Mouse (Mus musculus): ENCODE measurements around the gene Lmx1a. TPM values are rescaled to one million over a fixed set of nuclear protein-coding genes. Genes with fewer than 3 reads are reported as not detected.

The Lmx1a gene
- polyA plus RNA-seq, 3 experiments from 2014 or later = 0.11 TPM; not detected in 2

DNA sequence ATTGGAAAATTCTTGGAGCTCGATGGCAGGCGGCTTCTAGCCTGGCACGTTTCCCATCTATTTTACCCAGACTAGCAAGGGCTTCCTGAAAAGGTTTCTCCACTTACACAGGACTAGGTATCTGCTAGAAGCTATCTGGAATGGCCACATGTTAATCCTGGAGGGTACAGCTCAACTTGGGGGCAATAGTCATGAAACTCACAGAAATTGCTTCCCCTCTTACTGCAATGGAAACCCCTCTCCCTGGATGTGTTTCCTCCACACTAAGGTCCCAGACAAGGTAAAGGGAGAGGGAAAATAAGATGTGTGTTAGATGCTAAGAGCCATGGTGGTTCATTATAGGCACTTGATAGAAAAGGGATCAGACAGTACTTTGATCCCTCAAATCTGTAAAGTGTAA lies 5.7 kb downstream of the Lmx1a start:
- no peak for ATAC-seq

DNA sequence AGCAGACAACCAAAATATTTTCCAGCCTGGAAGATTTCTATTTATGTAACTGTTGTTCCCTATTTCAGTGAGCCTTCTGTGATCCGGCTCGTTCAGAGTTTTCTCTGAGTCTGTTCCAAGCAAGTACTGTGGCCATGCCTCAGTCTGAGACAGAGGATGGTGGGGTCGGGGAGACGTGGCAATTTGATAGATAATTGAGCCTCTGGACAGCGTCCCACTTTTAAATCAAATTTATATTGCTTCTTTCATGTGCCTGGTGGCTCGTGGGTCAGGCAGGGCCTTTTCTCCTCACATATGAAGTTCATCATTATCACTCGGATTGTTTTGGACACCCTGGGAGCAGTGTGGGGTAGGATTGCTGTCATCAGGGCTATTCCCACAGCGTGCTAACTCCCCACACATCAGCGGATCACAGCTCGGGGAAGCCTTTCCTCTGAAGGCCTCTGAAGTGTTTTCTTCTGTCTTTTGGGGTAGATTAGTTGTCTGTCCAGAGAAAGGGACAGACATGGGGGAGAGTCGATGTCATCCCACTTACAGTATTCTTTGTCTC lies 6.9 kb downstream of the Lmx1a start:
- no peak for ATAC-seq

DNA sequence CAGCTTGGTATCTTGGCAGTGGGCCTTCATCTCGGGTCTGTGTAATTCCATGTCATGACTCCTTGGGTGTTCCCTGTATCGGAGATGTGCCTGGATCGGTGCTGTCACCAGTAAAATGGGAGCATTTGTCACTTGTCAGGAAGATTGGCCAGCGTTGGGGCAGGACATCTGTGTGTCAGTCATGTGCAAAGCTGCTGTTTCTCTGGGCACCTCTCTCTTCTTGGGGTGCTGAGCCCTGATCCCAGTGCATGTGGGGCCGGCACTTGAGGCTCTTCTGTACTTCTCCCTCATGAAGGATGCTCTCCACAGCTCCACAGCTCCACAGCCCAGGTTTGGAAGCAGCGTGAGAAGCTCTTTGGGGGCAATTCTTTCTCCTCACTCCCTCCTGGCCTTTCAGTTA lies 10.7 kb downstream of the Lmx1a start:
- ATAC-seq = no peak

DNA sequence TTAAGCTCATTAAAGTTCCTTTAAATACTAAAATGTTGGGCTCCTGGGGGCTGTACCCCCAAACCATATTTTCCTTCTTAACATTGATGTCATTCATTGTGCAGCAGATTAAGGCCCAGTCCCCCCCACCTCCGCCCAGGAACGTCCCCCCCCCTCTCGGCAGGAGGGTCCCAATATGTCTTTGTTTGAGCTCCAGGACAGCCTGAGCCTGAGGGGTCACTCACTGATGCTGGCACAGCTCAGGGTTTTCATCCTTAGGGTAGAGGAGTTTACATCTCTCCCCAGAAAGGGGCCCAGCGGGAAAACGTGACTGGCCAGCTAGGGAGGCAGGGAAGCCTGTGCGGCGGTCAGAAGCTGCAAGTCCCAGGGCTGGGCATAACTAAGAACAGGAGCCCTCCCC lies 11.2 kb downstream of the Lmx1a start:
- ATAC-seq = no peak

DNA sequence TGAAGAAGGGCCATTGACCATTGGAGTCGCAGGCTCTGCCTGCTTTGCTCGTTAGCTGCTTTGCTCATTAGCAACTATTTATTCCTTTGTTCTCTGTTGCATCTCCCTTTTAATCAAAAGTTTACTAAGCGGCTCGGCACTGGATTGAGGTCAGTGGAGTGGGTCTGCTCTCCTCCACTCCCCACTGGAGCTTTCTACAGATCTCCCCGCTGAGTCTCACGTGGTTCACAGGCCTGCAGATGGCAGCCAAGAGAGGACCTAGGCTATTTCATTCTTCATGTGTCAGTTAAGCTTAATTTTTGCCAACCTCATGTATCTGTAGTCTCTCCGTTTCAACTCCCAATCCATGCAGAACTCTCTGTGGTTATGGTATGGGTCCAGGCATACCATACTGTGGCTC lies 16.5 kb downstream of the Lmx1a start:
- ATAC-seq = no peak

DNA sequence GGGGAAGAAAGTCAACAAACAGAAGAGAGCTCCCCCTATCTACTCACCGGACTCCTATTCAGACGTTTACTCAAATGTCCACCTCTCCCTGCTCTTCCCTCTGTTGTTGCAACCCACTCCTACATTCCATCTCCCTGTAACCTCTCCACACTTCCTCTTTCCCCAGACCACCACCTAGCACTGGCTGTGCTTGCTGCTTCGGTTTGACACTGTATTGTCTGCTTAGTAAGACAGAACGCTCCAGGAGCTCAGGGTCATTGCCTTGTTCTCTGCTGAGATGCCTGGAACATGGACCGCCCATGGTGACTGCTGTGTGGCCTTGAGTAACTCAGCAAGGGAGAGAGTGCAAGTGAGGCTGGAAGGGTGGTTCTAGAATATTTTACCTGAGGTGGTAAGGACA lies 19.7 kb downstream of the Lmx1a start:
- no peak for ATAC-seq

DNA sequence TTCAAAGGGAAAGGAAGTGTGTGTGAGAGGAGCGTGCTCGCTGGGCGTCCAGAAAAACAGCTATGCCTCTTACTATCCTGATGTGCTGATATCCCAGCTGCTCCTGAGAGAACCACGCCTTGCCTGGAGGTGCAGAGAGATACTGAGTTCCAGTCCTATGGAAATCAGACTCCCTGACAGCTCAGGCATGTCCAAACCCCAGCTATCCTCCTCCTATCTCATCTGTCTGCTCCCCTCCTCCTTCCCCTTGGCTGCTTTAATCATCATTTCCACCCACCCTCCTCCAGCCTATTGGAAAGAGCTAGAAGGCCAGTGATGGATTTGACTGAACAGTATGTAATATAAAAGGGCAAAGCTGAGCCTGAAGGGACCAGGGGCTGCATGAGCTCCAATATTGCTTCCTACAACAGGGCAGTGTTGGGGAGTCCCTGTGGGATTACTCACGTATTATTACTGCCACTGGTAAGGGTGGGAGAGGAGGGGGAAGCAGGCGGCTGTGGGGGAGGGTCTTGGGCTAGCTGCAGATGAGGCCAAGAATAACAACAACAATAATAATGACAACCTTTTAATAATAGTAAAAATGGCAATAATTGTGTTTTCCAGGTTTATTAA lies 26.8 kb downstream of the Lmx1a start:
- no peak for ATAC-seq

DNA sequence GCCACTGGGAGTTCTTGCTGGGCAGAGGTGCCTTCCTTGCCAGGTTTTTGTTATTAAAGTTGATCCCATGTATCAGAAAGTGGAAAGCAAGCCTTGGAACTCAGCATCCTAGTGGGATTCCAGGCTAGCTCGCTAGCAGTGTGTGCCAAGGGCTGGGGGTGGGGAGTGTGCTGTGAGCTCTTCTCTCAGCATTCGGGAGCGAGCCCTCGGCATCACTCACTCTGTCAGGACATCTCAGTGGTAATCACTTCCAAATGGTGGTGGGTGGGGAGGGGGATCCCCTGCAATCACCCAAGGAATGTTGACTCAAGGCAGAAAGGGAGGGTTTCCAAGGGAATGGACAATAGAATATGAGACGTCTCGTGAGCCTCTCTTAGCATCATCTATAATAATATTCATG lies 45.4 kb downstream of the Lmx1a start:
- no peak for ATAC-seq

DNA sequence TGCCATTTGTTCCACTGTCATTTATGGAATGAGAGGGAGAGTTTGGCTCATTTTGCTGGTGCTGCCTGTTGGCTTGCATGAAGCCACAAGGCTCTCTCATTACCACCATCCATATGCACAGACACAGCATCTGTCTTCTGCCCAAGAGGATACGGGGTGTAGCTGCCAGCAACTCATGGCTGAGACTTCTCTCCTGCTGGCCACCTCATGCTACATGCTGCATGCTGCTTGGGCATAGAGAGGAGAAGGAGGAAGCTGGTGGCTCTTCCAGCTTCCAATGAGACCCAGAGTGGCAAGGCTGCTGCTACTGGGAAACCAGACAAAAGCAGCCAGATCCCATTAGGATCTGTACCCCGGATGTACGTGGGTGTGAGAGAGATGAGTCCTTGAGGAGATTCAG lies 47.8 kb downstream of the Lmx1a start:
- no peak for ATAC-seq

DNA sequence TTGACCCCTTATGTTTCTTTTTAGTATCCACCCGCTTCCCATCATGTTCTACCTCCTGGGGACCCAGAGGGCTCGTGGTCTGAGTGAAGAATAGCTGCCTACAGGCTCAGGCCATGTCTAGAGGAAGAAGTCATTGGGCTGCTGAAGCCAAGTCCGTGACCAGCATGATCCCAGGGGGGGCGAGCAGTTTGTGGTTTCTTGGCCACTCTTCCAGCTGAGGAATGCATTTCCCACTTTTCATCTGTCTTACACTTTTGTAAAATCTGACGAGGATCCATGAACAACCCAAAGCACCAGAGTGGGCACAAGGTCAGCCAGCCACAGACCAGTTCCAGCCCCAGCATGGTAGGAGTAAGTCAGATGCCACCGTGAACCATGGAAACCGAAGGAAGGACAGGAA lies 50.2 kb downstream of the Lmx1a start:
- no peak for ATAC-seq

DNA sequence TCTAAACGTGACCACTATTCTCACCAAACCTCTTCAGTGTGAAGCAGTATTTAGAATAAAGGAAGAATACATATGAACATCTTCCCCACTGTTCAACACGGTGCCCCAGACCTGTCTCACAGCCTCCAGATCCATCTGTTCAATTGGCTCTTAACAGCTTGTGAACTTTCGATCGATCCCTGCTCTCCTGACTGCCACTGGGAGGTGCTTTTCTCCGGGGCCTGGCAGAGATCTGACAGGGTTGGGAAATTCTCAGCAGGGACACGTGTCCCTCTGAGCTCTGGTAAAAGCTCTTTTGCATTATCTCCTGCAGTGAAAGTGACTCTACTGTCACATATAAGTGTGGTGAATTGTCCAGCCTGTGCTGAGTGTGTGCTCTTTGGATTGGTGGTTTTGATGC lies 57.6 kb downstream of the Lmx1a start:
- no peak for ATAC-seq

DNA sequence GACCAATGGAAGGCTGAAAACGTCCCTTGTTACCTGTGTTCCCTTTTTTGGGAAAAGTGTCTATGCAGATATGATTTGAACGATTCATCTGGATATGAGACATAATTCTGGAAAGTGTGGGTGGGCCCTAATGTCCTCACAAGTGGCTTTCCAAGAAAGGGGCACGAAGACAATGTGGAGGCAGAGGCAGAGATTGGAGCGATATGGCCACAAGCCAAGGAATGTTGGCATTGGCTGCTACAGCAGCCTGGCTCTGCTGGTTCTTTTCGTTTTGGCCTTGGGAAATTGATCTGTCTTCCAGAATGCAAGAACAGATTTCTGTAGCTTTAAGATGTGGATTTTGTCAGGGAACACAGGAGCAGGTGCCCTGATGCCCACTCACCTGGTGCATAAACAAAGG lies 63.6 kb downstream of the Lmx1a start:
- no peak for ATAC-seq

DNA sequence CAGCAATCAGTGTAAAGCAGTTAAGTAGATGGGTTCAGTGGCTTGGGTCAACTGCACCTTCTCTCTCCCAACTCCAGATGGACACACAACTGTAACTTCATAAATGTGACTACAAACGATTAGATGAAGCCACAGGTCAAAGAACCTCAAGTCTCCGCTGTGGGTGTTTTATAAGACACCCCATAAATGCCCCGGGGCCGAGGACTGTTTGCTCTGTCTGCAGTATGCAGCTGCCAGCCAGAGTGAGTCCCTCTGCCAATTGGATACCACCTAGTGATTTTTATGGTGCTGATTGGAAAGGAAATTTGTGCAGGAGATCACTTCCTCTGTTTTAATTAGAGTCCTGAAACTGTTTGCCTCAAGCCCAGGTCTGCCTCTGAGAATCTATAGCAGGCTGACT lies 65.0 kb downstream of the Lmx1a start:
- ATAC-seq = no peak

DNA sequence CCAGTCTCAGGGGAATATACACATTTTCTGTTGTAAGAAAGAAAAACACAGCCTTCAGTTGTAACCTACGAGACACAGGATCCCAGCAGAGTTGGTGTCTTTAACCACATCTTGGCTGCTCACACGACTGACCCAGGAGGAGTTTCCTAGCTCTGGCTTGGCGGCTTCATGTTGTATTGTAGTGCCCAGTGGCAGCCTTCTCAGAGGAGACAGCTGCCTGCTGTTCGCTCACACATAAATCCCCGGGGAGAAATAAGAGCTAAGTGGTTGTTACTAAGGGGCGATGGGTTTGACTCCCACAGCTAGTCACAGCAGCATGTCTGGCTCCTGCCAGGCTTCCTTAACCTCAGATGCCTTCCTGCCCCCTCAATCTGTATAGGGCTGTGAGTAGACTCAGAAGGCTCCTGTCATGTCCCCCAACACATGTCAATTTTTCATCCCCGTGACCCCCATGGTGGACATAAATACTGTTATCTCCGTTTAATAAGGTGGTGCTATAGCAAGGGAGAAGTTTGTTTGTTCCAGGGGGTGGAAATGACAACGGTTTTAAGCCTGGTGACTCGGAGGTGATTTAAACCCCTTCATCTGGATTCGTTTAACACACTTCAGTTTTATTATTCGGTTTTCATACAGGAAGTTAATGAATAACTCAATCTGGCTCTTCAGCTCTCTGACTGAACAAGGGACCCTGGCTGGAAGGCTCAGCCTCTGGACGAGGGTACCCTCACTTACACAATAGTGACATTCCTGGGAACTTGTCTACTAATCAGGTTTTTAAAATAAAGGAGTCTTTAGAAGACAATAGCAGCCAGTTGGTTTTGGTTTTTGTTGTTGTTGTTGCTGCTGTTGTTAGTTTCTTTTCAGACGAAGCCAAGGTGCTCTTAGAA lies 65.8 kb downstream of the Lmx1a start:
- ATAC-seq = no peak

DNA sequence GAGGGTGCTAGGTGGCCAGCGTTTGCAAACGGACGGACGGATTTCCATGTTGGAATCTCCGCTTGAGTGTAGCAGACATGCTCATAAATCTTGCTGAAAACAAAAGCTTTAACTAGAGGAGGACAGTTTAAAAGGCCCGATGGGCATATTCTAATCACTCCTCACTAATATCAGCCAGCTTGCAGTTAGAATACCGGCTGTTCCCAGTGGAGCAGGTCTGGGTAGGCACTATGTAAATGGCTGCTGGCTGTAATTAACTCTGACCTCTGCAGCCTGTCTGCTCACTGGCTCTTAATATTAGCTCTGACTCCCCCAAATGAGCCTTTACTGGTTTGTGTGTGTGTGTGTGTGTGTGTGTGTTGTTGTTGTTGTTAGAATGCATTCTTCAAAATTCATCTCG lies 69.2 kb downstream of the Lmx1a start:
- no peak for ATAC-seq

DNA sequence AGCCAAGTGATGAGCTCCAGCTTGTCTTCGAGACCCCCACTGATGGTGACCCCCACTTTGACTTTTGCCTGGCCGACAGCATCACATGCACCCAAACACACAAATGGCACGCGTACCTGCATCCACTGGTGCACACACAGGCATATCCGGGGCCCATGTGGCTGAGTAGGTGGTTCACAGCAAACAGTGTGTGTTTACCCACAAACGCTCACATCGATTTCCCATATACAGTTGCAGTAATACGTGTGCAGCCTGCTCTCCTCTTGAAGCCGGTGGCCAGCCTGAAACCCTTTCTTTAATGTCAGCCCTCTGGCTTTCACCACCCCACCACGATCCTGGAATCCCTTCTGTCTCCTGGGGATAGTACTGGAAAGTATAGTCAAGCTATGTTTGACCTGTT lies 71.3 kb downstream of the Lmx1a start:
- ATAC-seq = no peak

DNA sequence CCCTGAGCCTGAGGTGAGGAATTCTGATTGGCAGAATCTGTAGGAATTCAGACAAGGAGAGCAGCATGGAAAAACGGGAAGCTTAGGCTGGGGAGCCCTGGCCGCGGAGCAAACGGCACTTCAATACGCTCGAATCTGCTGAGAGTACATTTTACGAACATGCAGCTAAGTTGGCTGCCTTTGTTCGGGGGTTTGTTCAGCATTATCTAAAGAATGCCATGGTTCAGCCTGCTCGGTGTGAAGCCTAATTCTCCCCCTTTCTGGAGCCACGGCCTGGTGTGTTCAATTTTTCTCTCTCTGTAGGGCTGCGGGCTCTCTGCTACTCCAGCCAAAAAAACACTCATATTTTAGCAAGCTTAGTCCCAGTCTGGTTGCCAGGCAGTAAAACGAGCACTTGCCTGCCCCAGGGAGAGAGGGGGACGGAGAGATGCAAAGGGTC lies 72.8 kb downstream of the Lmx1a start:
- no peak for ATAC-seq

DNA sequence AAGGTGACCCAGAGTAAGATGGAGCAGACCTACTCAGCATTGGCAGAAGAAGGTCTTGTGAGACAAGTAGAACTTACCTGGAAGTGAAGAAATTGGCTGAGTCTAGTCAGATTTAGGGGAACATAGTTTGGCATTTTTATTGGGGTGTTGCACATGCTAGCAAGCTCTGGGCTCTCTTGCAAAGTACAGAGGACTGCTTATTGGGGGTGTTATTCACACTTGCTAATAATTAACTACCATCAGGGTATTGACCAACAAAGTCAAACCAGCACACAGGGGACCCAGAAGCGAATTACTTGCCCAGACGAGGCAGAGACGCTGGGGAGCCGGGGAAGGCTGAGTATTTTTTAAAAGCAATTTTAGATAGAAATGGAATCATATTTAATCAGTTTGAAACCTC lies 77.6 kb downstream of the Lmx1a start:
- no peak for ATAC-seq

DNA sequence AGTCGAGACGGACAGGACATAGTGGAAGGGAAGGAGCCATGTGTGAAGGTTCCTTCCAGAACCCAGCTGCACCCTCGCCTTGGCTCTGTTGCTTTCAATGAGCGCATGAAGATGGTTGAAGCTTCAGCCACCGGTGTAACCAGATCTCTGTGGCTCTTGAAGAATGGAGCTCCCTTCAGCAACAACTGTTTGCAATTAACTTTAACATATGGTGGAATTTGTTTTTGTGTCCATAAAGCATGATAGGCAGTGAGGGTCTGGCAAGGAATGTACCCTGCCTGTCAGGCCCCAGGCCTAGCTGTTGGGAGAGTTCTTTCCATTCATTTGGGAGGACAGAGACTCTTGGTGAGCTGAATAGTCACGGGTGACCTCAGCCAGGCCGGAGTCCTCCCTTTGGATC lies 81.4 kb downstream of the Lmx1a start:
- ATAC-seq = no peak

DNA sequence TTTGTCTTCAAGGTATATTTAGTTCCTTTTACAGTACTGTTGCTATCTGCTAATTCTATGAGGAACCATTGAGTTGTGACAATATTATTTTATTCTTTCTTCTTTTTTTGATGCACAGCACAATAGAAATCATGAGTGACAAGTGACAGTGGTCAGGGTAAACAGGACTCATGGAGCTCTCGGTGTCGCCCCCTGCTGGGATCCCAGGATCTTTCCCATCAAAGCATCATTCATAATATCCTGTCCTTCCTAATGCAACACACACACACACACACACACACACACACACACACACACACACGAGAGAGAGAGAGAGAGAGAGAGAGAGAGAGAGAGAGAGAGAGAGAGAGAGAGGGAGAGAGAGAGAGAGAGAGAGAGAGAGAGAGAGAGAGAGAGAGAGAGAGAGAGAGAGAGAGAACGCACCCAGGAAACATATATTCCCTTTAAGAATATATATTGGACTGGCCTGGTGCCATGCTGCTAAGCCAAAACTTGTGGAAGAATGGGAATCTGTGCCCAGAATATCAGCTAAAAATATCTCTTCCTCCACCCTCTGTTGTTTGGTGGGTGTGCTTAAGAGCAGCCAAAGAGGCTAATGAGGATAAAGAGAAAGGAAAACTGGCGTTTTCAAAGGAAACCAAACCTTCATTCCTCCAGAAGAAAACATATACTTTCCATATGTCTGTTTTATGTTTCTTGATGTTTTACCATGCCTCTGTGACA lies 90.9 kb downstream of the Lmx1a start:
- no peak for ATAC-seq

DNA sequence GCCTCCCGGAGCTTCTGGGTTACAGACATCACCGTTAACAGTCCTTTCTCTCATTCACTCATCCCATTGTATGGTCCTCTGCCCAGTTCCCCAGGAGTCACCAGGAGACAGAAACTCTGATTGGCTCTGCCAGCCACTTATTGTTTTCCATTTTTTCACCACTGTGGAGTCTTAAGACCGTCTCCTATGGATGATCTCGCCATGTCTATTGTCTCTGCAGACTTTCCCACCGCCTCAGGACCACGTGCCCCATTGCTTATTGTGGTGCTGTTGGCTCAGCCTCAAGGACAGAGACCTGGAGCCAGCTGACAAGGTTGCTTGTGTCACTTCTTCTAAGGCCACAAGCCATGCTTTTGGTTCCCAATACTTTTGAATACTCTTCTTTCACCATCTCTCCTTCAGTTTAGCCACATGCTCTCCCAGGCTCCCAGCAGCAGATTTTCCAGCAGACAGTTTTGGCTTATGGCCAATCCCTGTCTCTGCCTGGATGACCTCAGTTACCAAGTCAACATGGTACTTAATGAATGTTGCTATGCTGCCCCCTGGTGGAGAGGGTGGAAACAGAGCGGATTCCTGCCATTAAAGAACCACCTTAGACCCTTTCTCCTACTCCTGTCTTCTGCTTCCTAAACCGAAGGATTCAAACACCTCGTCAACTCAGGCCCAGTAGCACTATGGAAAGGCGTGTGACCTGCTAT lies 92.9 kb downstream of the Lmx1a start:
- no peak for ATAC-seq

DNA sequence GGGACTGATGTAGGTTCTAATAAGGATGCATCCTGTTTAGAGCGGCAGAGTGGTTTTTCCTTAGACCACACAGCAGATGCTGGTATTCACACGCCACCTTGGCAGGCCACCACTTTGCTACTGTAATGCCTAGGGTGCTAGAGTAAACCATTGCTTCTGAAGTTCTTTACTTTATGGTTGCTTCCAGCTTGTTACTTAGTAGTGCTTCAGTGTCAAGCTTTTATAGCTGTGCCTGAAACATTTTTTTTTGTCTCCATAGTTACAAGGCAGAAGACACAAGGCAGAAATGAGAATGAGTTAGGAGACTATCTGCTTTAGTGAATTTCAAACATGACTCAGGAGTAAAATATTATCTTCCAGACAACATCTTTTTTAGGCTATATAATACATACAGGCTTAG lies 95.0 kb downstream of the Lmx1a start:
- no peak for ATAC-seq

All from inflammation-experienced regulatory T-cells, adult 6 months (primary cell).